Mouse (Mus musculus): ENCODE results near the gene Cnn3.

Cnn3 gene

GRCm38 (mm10) chr3:121418850-121419435 is 7.4 kb upstream of the Cnn3 start:
- no peak for DNase-seq

- no peak for DNase-seq
These were observed 3.9 kb upstream of the Cnn3 start for GRCm38 (mm10) chr3:121422405-121422804.

- peak; percentile 72 to 74 for DNase-seq
These were observed 573 bp downstream of the Cnn3 start for GRCm38 (mm10) chr3:121426621-121427519.

GRCm38 (mm10) chr3:121427520-121427908 is 1.2 kb downstream of the Cnn3 start:
- DNase-seq, result peak; percentile 63 to 69

- DNase-seq, result no peak
These were observed 1.9 kb downstream of the Cnn3 start for GRCm38 (mm10) chr3:121428230-121428629.

GRCm38 (mm10) chr3:121428696-121429259 is 2.5 kb downstream of the Cnn3 start:
- no peak for DNase-seq

GRCm38 (mm10) chr3:121429469-121429868 is 3.2 kb downstream of the Cnn3 start:
- no peak for DNase-seq

GRCm38 (mm10) chr3:121430289-121430936 is 4.1 kb downstream of the Cnn3 start:
- DNase-seq, result no peak

GRCm38 (mm10) chr3:121433359-121433758 is 7.1 kb downstream of the Cnn3 start:
- no peak for DNase-seq

- no peak for DNase-seq
These were observed 7.8 kb downstream of the Cnn3 start for GRCm38 (mm10) chr3:121433968-121434533.

GRCm38 (mm10) chr3:121435296-121435695 is 9.0 kb downstream of the Cnn3 start:
- DNase-seq, result no peak

GRCm38 (mm10) chr3:121437070-121437469 is 10.8 kb downstream of the Cnn3 start:
- DNase-seq, result no peak

- DNase-seq, result no peak
These were observed 11.7 kb downstream of the Cnn3 start for GRCm38 (mm10) chr3:121437996-121438395.

- DNase-seq, result no peak
These were observed 13.4 kb downstream of the Cnn3 start for GRCm38 (mm10) chr3:121439623-121440161.

- no peak for DNase-seq
These were observed 15.2 kb downstream of the Cnn3 start for GRCm38 (mm10) chr3:121441504-121441903.

GRCm38 (mm10) chr3:121442288-121442687 is 16.0 kb downstream of the Cnn3 start:
- no peak for DNase-seq

- no peak for DNase-seq
These were observed 17.6 kb downstream of the Cnn3 start for GRCm38 (mm10) chr3:121443861-121444271.

- DNase-seq, result no peak
These were observed 18.1 kb downstream of the Cnn3 start for GRCm38 (mm10) chr3:121444414-121444813.

GRCm38 (mm10) chr3:121446454-121446853 is 20.2 kb downstream of the Cnn3 start:
- DNase-seq, result no peak

- no peak for DNase-seq
These were observed 21.8 kb downstream of the Cnn3 start for GRCm38 (mm10) chr3:121448029-121448468.

- no peak for DNase-seq
These were observed 22.3 kb downstream of the Cnn3 start for GRCm38 (mm10) chr3:121448606-121449005.

GRCm38 (mm10) chr3:121449527-121449926 is 23.2 kb downstream of the Cnn3 start:
- no peak for DNase-seq

GRCm38 (mm10) chr3:121451404-121451803 is 25.1 kb downstream of the Cnn3 start:
- DNase-seq, result no peak
